Mouse (Mus musculus) heart, postnatal 36 days (tissue): ENCODE results near the gene Trp53rkb. TPM values are rescaled to one million over a fixed set of nuclear protein-coding genes. Genes with fewer than 3 reads are reported as not detected.

ENCODE experiments used
- DNase-seq, 2 experiments: peaks; one replicate each; pipeline ENCODE4 v3.0.0; 2021 to 2022
- intact Hi-C: fragments of 180-260 bp; cut with DNase I; formaldehyde crosslinking; loops from one replicate; pipeline ENCODE4 v1.15.1; 2025
- total RNA-seq, 2 experiments: library from RNA; stranded (reverse); gene quantifications; 2 replicates each; pipeline ENCODE4 v1.2.3; 2021

The Trp53rkb gene
- total RNA-seq, 2 experiments from 2014 or later = 1.6 to 2.4 TPM

DNA sequence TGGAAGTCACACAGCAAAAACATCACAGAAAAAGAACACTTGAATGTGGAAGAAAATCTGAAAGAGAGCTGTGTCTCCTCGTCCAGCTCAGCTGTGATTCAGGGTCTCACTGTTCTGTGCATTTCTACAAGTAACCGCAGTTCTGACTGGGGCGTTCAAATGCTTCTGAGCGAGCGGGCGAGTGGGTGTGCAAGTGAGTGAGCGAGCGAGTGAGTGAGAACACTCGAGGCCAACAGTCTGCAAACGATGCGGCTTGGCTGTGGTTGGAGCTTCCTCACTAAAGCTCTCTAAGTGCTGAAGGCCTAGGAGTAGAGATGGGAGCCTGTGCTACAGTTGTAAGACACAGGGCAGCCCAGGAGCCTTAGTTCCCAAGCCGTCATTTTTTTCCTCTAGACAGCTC lies 36.0 kb downstream of the Trp53rkb start:
- intact Hi-C loops = no loop called here
- no peak for DNase-seq

DNA sequence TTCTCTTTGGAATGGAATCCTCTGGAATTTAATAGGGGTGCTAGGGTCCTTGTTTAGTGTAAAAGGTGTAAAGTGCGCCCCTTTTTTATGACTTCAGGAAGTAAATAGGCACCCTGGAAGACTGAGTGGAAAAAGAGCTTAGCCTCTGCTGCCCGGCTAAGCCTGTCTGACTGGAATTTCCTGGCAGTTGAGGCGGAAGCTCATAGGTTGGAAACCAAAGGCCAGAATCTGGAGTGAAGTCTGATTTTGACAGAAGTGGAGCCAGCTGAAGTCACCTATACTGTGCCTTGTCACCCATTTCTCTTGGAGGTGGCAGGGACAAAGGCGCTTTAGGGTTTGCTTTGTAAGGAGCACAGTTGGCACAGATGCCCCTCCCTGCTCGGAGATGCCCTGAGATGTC lies 38.0 kb downstream of the Trp53rkb start:
- intact Hi-C loops = no loop called here
- DNase-seq = no peak

DNA sequence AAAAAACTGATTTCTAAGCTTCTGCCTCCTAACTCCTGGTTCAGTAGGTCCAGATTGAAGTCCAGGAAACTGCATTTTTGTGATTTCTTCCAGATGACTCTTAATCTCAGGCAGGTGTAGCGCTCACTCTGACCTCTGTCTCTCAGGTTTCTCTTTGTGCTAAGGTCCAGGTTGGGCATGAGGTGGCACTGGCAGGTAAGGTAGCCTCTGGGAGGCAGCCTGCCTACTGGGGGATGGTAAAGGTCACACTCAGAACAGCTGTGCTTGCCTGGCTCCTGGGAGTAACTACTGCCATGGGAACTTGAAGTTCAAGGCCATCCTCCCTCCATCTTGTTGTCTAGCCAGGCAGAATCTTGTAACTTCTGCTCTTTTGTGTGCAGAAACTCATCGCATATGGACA lies 41.8 kb downstream of the Trp53rkb start:
- DNase-seq = no peak
- intact Hi-C loops = no loop called here

DNA sequence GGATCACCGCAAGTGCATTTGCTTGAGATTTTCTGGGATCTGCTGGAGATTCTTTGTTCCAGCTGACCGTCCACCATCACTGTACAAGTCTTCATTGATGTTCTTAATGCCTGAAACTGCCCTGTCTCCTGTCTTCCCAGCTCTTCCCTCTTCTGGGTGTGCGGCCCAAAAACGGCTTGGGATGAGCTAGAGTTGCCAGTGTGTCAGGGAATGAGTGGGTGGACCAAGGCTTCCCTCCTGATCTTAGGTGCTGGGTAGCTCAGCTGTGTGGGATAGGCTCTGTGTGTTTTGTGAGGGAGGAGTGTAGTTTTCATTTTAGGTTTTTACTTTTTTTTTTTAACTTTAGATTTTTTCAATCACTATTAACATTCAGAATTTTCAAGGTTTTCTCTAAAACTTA lies 42.5 kb downstream of the Trp53rkb start:
- no peak for DNase-seq
- intact Hi-C loops = no loop called here

GRCm38 (mm10) chr2:166835581-166835980 lies 43.2 kb downstream of the Trp53rkb start:
- intact Hi-C loops = no loop called here
- DNase-seq = no peak

GRCm38 (mm10) chr2:166841813-166842212 lies 49.5 kb downstream of the Trp53rkb start:
- DNase-seq = no peak
- intact Hi-C loops = no loop called here

Other genes with a start within 250 kb of the Trp53rkb start
- gene Prex1, start 78.7 kb upstream of the Trp53rkb start, total RNA-seq = 1 to 10 TPM; 5.7 to 6.1 TPM
- gene Arfgef2, start 13.1 kb downstream of the Trp53rkb start, total RNA-seq = 10 to 100 TPM; 42.0 to 44.1 TPM
- 10 to 100 TPM; 39.8 to 41.1 TPM for gene Cse1l, start 113.5 kb downstream of the Trp53rkb start, total RNA-seq
- gene Stau1, start 203.8 kb downstream of the Trp53rkb start, total RNA-seq = 10 to 100 TPM; 44.5 to 45.1 TPM
- 10 to 100 TPM; 10.8 to 11.3 TPM for gene Ddx27, start 222.7 kb downstream of the Trp53rkb start, total RNA-seq